Mouse (Mus musculus): ENCODE results near the gene Gdf15. TPM values are rescaled to one million over a fixed set of nuclear protein-coding genes. Genes with fewer than 3 reads are reported as not detected.

The Gdf15 gene
- total and polyA plus RNA-seq, 3 experiments = 0.15 to 0.63 TPM; not detected in 1

DNA sequence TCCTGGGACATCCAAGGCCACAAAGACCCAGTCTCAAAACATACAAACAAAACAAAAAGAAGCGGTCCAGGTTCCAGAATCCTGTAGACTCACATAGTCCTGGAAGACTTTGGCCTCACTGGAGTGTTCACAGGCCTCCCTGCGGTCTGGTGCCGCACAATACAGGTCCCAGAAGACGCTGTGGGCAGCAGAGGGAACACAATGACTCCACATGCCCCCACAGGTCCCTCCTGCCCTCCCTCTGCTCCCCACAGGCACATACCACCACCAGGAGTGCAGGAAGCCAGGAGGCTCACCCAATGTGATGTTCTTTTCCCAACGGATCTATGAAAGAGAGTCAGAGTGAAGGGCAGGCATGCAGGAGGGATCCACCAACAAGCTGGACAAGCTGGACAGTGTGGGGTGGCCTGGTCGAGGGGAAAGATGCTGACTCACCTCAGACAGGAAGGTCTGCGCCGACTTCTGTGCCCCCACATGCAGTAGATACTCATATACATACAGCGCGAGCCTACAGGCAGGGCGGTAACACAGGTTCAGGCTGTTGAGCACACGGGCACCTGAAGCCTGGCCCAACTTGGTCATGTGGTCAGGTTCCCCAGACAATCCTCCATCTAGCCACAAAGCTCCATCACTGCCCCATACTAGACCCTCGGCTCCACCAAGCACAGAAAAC lies 30.0 kb downstream of the Gdf15 start:
- TF ChIP-seq RCOR1 (IDR thresholded peaks at IDR 0.05; ENCODE audit: low read depth, low read length) (no peak), POLR2AphosphoS2 (IDR thresholded peaks at IDR 0.05; ENCODE audit: low read length) (no peak), GABPA (IDR thresholded peaks at IDR 0.05; ENCODE audit: low read depth, low read length) (no peak), UBTF (IDR thresholded peaks at IDR 0.05; ENCODE audit: borderline replicate concordance, insufficient read depth, low read depth, low read length) (no peak), TBP (IDR thresholded peaks at IDR 0.05; ENCODE audit: low read depth, low read length) (no peak), ZMIZ1 (IDR thresholded peaks at IDR 0.05; ENCODE audit: low read depth, low read length) (no peak), HCFC1 (IDR thresholded peaks at IDR 0.05; ENCODE audit: low read depth, low read length) (no peak), SIN3A (IDR thresholded peaks at IDR 0.05; ENCODE audit: low read length) (no peak), ZKSCAN1 (IDR thresholded peaks at IDR 0.05; ENCODE audit: low read depth, low read length) (no peak), MAFK (IDR thresholded peaks at IDR 0.05; ENCODE audit: borderline replicate concordance, low read depth, low read length) (no peak), SMC3 (IDR thresholded peaks at IDR 0.05; ENCODE audit: low read depth, low read length) (no peak), CHD1 (IDR thresholded peaks at IDR 0.05; ENCODE audit: low read depth, low read length) (no peak), E2F4 (IDR thresholded peaks at IDR 0.05; ENCODE audit: borderline replicate concordance, low read depth, low read length) (no peak), ELF1 (IDR thresholded peaks at IDR 0.05; ENCODE audit: low read depth, low read length) (no peak), TAL1 (IDR thresholded peaks at IDR 0.05; ENCODE audit: low read length) (no peak), MXI1 (IDR thresholded peaks at IDR 0.05; ENCODE audit: low read depth, low read length) (no peak), EP300 (IDR thresholded peaks at IDR 0.05; ENCODE audit: low read depth in 1 of 2, low read length in 2 of 2) (no peak), CHD2 (IDR thresholded peaks at IDR 0.05; ENCODE audit: low read length) (no peak), USF1 (IDR thresholded peaks at IDR 0.05; ENCODE audit: low read depth, low read length) (no peak)
- no peaks in the 10 kb centered on the region for H3K27me3 ChIP-seq (ENCODE audit: control insufficient read depth in 1 of 2, insufficient read depth in 2 of 2, low read length in 2 of 2)
- no peak for DNase-seq (ENCODE audit: low read depth, low spot score)
- no peaks in the 10 kb centered on the region; a peak in 1 of 4 replicates for H3K36me3 ChIP-seq (ENCODE audit: control insufficient read depth in 1 of 2, insufficient read depth in 2 of 2, low read length in 2 of 2)
- H3K9ac ChIP-seq (ENCODE audit: control insufficient read depth, low read depth, low read length, poor library complexity, severe bottlenecking) = no peak overlapping the region
- no peak overlapping the region for H3K4me3 ChIP-seq (ENCODE audit: control insufficient read depth in 1 of 2, insufficient read depth in 1 of 2, low read depth in 2 of 2, low read length in 2 of 2)
- H3K79me2 ChIP-seq (ENCODE audit: control insufficient read depth, insufficient read depth, low read length, poor library complexity) = peaks cover 16% of the 10 kb centered on the region
- H3K9me3 ChIP-seq (replicated peaks; ENCODE audit: insufficient read depth, low read length) = no peaks in the 10 kb centered on the region
- H3K4me1 ChIP-seq (ENCODE audit: control insufficient read depth in 1 of 2, insufficient read depth in 2 of 2, low read length in 2 of 2) = no peaks in the 10 kb centered on the region
- no peak overlapping the region for H3K27ac ChIP-seq (ENCODE audit: control insufficient read depth, low read depth, low read length)

DNA sequence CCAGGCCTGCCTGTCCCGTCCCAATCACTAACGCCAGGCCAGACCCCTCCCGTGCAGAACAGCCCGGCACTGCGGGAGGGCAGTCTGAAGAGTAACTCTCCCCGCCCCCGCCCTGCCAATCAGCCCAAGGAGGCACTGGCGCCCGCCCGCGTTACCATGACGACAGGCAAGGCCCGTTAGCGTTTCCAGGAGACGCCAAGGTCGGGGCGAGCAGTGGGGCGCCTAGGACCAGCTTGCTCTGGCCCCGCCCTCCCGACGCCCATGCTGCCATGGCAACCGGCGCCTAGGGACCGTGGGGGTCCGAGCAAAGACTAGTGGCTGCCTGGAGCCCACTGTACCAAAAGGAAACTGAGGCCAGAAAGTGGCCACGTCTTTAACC lies 31.0 kb downstream of the Gdf15 start:
- Histone ChIP-seq H3K27ac (ENCODE audit: control insufficient read depth, low read depth, low read length) (no peak overlapping the region), H3K27me3 (ENCODE audit: control insufficient read depth in 1 of 2, insufficient read depth in 2 of 2, low read length in 2 of 2) (no peaks in the 10 kb centered on the region), H3K9ac (ENCODE audit: control insufficient read depth, low read depth, low read length, poor library complexity, severe bottlenecking) (no peak overlapping the region), H3K9me3 (replicated peaks; ENCODE audit: insufficient read depth, low read length) (no peaks in the 10 kb centered on the region), H3K79me2 (ENCODE audit: control insufficient read depth, insufficient read depth, low read length, poor library complexity) (peaks cover 8% of the 10 kb centered on the region), H3K36me3 (ENCODE audit: control insufficient read depth in 1 of 2, insufficient read depth in 2 of 2, low read length in 2 of 2) (no peaks in the 10 kb centered on the region; a peak in 1 of 4 replicates), H3K4me3 (ENCODE audit: control insufficient read depth in 1 of 2, insufficient read depth in 1 of 2, low read depth in 2 of 2, low read length in 2 of 2) (no peak overlapping the region), H3K4me1 (ENCODE audit: control insufficient read depth in 1 of 2, insufficient read depth in 2 of 2, low read length in 2 of 2) (no peaks in the 10 kb centered on the region)
- no peak for DNase-seq (ENCODE audit: low read depth, low spot score)
- TF ChIP-seq UBTF (IDR thresholded peaks at IDR 0.05; ENCODE audit: borderline replicate concordance, insufficient read depth, low read depth, low read length) (no peak), HCFC1 (IDR thresholded peaks at IDR 0.05; ENCODE audit: low read depth, low read length) (no peak), POLR2AphosphoS5 (IDR thresholded peaks at IDR 0.05; ENCODE audit: borderline replicate concordance, low read depth, low read length) (no peak), USF1 (IDR thresholded peaks at IDR 0.05; ENCODE audit: low read depth, low read length) (no peak), SIN3A (IDR thresholded peaks at IDR 0.05; ENCODE audit: low read length) (no peak), TCF12 (IDR thresholded peaks at IDR 0.05; ENCODE audit: low read depth, low read length) (no peak)

All from MEL (cell line).